Comparison of ENCODE assay signal across 8 mouse cellular contexts in genomic region chr16:78197252-78197896, GRCm38 (mm10).
DNase-seq lines count a peak whose midpoint lies in the region; TF ChIP-seq lines count a peak whose summit lies in the region.

No protein-coding gene starts in this region.

- no peaks in the 10 kb centered on the region for H3K9me3 ChIP-seq in E14TG2a.4 (ENCODE audit: low read length)

- DNase-seq in adrenal gland, postnatal 25 days, result peak; percentile 84
- peak; percentile 13 for DNase-seq in fat pad, adult 2 months (ENCODE audit: extremely low read depth, low read depth, low spot score)
- DNase-seq in heart, postnatal 36 days, result peak; percentile 74 to 88
- peak; percentile 65 for DNase-seq in layer of hippocampus, adult 9-10 months (ENCODE audit: low spot score)
- DNase-seq in lung, postnatal 14 days, result peak; percentile 93
- DNase-seq in retina, postnatal 7 days (ENCODE audit: low read depth, low spot score), result peak; percentile 54
- peak; percentile 41 for DNase-seq in urinary bladder, postnatal 10 days (ENCODE audit: low spot score)

- no peaks in the 10 kb centered on the region for H3K36me3 ChIP-seq in E14TG2a.4 (ENCODE audit: insufficient read depth, low read length)

- intact Hi-C loops in heart, postnatal 36 days (cut with DNase I), result loop anchor here (10.0 kb wide), 1 partner anchor 257 kb away; no protein-coding TSS in a partner anchor

- no peak overlapping the region for H3K4me3 ChIP-seq in E14TG2a.4 (replicated peaks; ENCODE audit: low read length)

- H3K27me3 ChIP-seq in E14TG2a.4 (ENCODE audit: insufficient read depth, low read length), result no peaks in the 10 kb centered on the region; the same call in 1 of the 2 replicates

- H3K4me1 ChIP-seq in E14TG2a.4 (replicated peaks; ENCODE audit: low read depth, low read length), result no peaks in the 10 kb centered on the region

- TF ChIP-seq CTCF in E14TG2a.4 (conservative IDR thresholded peaks at IDR 0.05; ENCODE audit: low read length), result peak; percentile 64

Comparison
In these comparisons a context has a peak if more than half of its experiments do, and no peak if none do; other contexts are left out.
1. DNase-seq: peak in every context shown above with its lines; median percentile 93 in lung, postnatal 14 days; 84 in adrenal gland, postnatal 25 days; 81 in heart, postnatal 36 days; 65 in layer of hippocampus, adult 9-10 months; 54 in retina, postnatal 7 days; 41 in urinary bladder, postnatal 10 days; 13 in fat pad, adult 2 months.